Mouse (Mus musculus) embryonic fibroblast, embryonic 13.5 days (primary cell): Measurements from ENCODE around the gene Cenpe. TPM values are rescaled to one million over a fixed set of nuclear protein-coding genes. Genes with fewer than 3 reads are reported as not detected.

Experiments
- H3K27ac ChIP-seq: 2 replicates; pipeline ENCODE4 v1.5.1; 2012; ENCODE audit warnings: low read length, control low read depth, inconsistent platforms; ENCODE audit not compliant: insufficient read depth
- H3K4me1 ChIP-seq: 2 replicates; pipeline ENCODE4 v1.6.1; 2011; ENCODE audit warnings: low read length; ENCODE audit not compliant: control insufficient read depth, insufficient read depth
- H3K4me3 ChIP-seq: 2 replicates; pipeline ENCODE4 v1.5.1; 2011; ENCODE audit warnings: mild to moderate bottlenecking, control low read depth, low read length; ENCODE audit not compliant: insufficient read depth
- CTCF ChIP-seq: IDR thresholded peaks from 2 replicates; pipeline ENCODE4 v1.5.1; 2011; ENCODE audit warnings: mild to moderate bottlenecking, control low read depth, low read length, moderate library complexity, borderline replicate concordance; ENCODE audit not compliant: insufficient read depth
- POLR2A ChIP-seq: IDR thresholded peaks from 2 replicates; pipeline ENCODE4 v1.6.1; 2011; ENCODE audit warnings: low read depth, mild to moderate bottlenecking, control low read depth, low read length, moderate library complexity
- polyA plus RNA-seq: library from polyadenylated mRNA; stranded (reverse); fragments of >200 nt; gene quantifications from 2 replicates; pipeline ENCODE4 v1.2.4, GENCODE M21; 2011; ENCODE audit warnings: low read depth; ENCODE audit not compliant: missing spikeins, insufficient read length

Cenpe gene
- polyA plus RNA-seq, 1 experiment, result 46.1 TPM

- Histone ChIP-seq H3K27ac (no peak overlapping the region), H3K4me3 (no peak overlapping the region), H3K4me1 (no peaks in the 10 kb centered on the region)
- TF ChIP-seq CTCF (no peak), POLR2A (no peak)
Observed at GRCm38 (mm10) chr3:135295559-135295958, 83.2 kb downstream of the Cenpe start.

- peak overlapping the region; percentile 87 for H3K27ac ChIP-seq
- H3K4me1 ChIP-seq, result no peaks in the 10 kb centered on the region
- TF ChIP-seq POLR2A, result no peak
- no peak for TF ChIP-seq CTCF
- H3K4me3 ChIP-seq, result no peak overlapping the region
Observed at GRCm38 (mm10) chr3:135298560-135298959, 86.2 kb downstream of the Cenpe start.

GRCm38 (mm10) chr3:135300081-135300480, 87.7 kb downstream of the Cenpe start:
- TF ChIP-seq POLR2A (no peak), CTCF (no peak)
- H3K4me3 ChIP-seq, result no peak overlapping the region
- H3K27ac ChIP-seq, result 0 out of 2 replicates have a peak overlapping the region, but pooled peaks have one; percentile 5
- no peaks in the 10 kb centered on the region for H3K4me1 ChIP-seq

DNA sequence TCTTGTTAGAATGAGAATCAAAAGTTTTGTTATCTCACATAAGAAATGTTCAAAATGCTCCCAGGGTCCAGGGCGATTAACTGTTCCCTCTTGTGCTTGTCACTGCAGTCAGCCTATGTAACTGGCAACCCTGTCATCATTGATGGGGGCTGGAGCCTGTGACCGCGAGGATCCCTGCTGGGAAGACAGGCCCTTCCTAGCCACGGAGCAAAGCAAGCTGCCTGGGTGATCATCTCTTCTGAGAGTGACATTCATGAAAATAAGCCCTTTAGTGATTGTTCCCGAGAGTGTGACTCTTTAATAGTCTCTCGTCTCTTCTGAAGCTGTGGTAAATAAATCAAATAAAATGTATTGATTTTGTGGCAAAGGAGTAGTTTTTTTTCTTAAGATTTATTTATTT, 91.7 kb downstream of the Cenpe start:
- H3K27ac ChIP-seq, result no peak overlapping the region
- TF ChIP-seq POLR2A, result no peak
- TF ChIP-seq CTCF, result no peak
- no peak overlapping the region for H3K4me3 ChIP-seq
- no peaks in the 10 kb centered on the region for H3K4me1 ChIP-seq

DNA sequence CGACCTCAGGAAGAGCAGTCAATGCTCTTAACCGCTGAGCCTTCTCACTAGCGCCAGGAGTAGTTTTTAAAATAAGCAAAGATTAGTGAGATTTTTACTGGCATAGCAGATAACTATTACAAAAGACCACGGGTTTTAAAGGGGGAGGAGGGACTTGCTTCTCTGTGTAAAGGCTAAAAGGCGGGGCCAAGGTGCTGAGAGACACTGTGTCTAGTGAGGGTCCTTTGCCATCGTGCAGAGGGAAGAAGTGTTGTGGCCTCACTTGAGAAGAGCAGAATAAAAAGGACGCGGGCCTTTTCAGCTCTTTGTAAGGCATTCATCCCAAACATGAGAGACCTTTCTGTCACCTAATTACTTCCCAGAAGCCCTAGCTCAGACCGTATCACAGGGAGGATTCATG, 92.2 kb downstream of the Cenpe start:
- H3K4me1 ChIP-seq, result no peaks in the 10 kb centered on the region
- no peak overlapping the region for H3K4me3 ChIP-seq
- no peak overlapping the region for H3K27ac ChIP-seq
- TF ChIP-seq POLR2A, result no peak
- no peak for TF ChIP-seq CTCF

DNA sequence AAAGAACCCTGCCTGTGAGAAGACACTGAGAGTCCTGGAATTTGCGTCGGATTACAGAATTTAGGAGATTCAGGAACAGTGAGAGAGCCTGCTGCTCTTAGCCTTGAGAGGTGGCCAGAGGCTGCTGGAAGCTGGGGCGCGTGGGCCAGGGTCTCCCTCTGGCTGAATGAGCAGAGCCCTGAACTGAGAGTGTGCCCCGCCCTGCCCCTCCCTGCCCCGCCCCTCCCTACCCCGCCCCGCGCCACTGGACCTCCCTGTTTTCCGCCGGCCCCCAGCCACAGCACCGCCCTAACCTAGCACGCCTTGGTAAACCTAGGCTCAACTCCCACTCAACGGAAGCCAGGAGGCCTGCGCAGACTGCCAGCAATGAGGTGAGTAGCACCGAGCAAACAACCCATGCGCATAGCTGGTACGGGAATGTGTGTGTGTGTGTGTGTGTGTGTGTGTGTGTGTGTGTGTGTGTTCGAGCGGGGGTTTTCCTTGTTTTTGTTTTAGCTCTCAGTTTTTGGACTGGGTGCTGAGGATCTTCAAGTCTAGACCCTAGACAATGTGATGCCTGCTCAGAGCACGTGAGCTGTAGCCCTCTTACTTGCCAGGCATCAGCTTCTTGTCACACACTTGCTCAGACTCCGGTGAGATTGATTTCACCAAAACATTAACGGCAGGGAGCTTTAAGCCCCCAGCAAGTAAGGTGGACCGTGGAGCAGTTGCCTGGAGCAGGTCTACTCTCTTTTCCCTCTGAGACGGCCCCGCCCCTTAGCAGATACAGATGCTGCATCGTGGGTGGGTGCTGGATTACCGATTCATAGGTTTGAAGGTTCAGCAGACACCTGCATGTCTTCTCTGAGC, 95.3 kb downstream of the Cenpe start, which contains the start of gene Slc9b2:
Gene Slc9b2, plus strand, starts transcription at position 290 of the 849 bp plus-strand sequence.
- Histone ChIP-seq H3K27ac (no peak within 1 kb of the TSS), H3K4me3 (no peak within 1 kb of the TSS)
- TF ChIP-seq CTCF (no peak), POLR2A (no peak)

DNA sequence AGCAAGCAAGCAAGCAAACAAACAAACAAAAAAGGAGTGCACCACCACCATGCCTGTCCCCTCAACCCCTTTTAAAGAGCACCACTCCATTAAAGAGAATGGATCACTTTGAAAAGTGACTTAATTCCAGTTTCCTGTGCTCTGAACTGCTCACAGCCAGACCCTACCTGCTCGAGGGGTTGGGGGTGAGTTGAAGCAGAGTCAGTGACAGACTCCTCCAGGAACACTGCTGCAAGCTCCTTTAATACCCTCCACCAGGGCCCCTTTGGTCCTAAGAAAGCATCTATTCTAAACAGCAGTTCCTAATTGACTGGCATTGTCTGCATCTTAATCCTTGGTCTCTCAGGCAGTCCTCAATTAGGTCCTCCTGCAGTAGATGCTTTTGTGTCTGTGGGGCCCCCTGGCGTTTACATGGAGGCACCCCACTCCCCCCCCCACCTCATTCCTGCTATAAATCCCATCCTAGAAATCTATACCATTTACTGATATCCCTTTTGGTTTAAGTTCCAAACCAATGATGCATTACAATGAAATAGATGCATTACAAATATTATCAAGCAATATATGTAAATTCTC, 100.7 kb downstream of the Cenpe start:
- no peaks in the 10 kb centered on the region for H3K4me1 ChIP-seq
- TF ChIP-seq CTCF (no peak), POLR2A (no peak)
- H3K4me3 ChIP-seq, result no peak overlapping the region
- H3K27ac ChIP-seq, result no peak overlapping the region

More for the DNA sequence above, 95.3 kb downstream of the Cenpe start, which contains the start of gene Slc9b2:
- H3K4me1 ChIP-seq, result no peaks in the 10 kb centered on the region

GRCm38 (mm10) chr3:135313727-135314126, 101.4 kb downstream of the Cenpe start:
- Histone ChIP-seq H3K4me1 (no peaks in the 10 kb centered on the region), H3K27ac (no peak overlapping the region), H3K4me3 (no peak overlapping the region)
- TF ChIP-seq CTCF (no peak), POLR2A (no peak)

DNA sequence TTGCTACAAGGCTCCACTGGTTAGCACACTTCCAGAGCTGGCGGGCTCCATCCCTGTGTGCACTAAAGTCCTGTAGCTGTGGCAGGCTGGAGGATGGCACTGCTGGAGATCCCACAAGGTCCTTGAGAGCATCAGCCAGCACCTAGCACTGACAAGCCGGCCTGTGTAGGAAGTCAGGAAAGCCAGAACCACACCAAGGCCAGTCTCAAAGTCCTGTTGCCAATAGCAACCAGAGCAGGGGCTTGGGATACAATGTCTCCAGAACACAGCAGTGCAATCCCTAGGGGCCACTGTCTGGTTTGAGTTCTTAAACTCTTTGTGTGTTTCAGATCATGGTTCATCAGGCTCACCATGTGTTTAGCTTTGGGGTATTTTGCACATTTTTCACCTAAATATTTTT, 102.5 kb downstream of the Cenpe start:
- Histone ChIP-seq H3K27ac (no peak overlapping the region), H3K4me3 (no peak overlapping the region), H3K4me1 (no peaks in the 10 kb centered on the region)
- TF ChIP-seq CTCF, result no peak
